7 mouse cellular contexts compared by ENCODE assay signal in the genomic region with DNA sequence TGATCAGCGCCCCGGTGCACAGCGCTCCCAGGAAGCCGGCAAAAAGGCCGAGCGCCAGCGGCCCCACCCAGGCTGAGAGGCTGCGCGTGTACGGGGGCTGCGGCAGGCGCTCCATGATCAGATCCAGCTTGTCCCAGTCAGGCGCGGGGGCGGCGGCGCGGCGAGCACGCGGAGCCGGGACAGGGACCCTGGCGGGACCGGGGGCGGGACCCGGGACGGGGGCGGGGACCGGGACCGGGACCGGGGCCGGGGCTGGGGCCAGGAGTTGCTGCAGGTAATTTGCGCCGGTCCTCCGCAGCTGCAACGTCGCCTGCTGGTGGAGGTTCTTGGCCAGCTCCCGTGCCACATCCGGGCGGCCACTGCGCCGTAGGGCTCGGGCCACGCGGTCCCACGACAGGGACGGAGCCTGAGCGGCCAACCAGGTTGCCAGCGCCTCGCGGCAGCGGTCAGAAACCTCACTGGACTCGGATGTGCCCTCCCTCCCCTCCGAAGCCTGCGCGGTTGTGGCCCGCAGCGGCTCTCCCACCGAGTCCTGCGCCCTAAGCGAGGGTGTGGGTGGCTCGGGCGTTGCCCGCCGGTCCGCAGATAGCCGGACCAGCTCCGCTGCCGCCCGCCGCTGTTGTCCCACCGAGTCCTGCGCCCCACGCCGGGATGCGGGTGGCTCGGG. TPM values are rescaled to one million over a fixed set of nuclear protein-coding genes. Genes with fewer than 3 reads are reported as not detected.
DNase-seq lines count a peak whose midpoint lies in the region; ATAC-seq and TF ChIP-seq lines count a peak whose summit lies in the region.

No protein-coding gene starts in this region.

- no peak for ATAC-seq in G1E (ENCODE audit: extremely low read depth, insufficient number of reproducible peaks, low FRiP score, poor library complexity, severe bottlenecking)
- ATAC-seq in forebrain, embryonic 15.5 days (replicated peaks): peak; percentile 47; the same call in 1 of the 2 replicates
- ATAC-seq in hindbrain, embryonic 12.5 days (ENCODE audit: low FRiP score): 0 out of 2 replicates have a peak, but pooled peaks have one; percentile 30
- peak; percentile 18; the same call in 1 of the 2 replicates for ATAC-seq in limb, embryonic 15.5 days (ENCODE audit: insufficient number of reproducible peaks, low FRiP score, low TSS enrichment, low read depth)
- peak; percentile 63 for ATAC-seq in neural tube, embryonic 13.5 days (ENCODE audit: low read depth)
- ATAC-seq in inflammation-experienced regulatory T-cells, adult 6 months: no peak

- TF ChIP-seq POLR2A in ES-Bruce4 (IDR thresholded peaks at IDR 0.05; ENCODE audit: insufficient read depth, low read length): no peak

- peak overlapping the region; percentile 98 for H3K4me2 ChIP-seq in forebrain, embryonic 15.5 days (replicated peaks)
- H3K4me2 ChIP-seq in hindbrain, embryonic 12.5 days (replicated peaks): peak overlapping the region; percentile 99
- peak overlapping the region; percentile 99 for H3K4me2 ChIP-seq in limb, embryonic 15.5 days
- peak overlapping the region; percentile 98 for H3K4me2 ChIP-seq in neural tube, embryonic 13.5 days

- H3K9ac ChIP-seq in ES-Bruce4 (ENCODE audit: low read depth, poor library complexity, severe bottlenecking): peak overlapping the region; percentile 59
- H3K9ac ChIP-seq in forebrain, embryonic 15.5 days (replicated peaks): peak overlapping the region; percentile 51
- H3K9ac ChIP-seq in hindbrain, embryonic 12.5 days: peak overlapping the region; percentile 71
- peak overlapping the region; percentile 37; the same call in 1 of the 2 replicates for H3K9ac ChIP-seq in limb, embryonic 15.5 days
- H3K9ac ChIP-seq in neural tube, embryonic 13.5 days: peak overlapping the region; percentile 77

- TF ChIP-seq EP300 in ES-Bruce4 (IDR thresholded peaks at IDR 0.05; ENCODE audit: insufficient read depth, low read depth, low read length): no peak

- no peak overlapping the region for H3K27ac ChIP-seq in ES-Bruce4 (ENCODE audit: insufficient read depth, low read length)
- no peak overlapping the region for H3K27ac ChIP-seq in forebrain, embryonic 15.5 days (replicated peaks)
- no peak overlapping the region for H3K27ac ChIP-seq in hindbrain, embryonic 12.5 days
- H3K27ac ChIP-seq in limb, embryonic 15.5 days: no peak overlapping the region
- H3K27ac ChIP-seq in neural tube, embryonic 13.5 days (replicated peaks): no peak overlapping the region

- 1% methylated on average over 75 of the region's 77 CpGs for WGBS in forebrain, embryonic 15.5 days
- under 1% methylated on average over 74 of the region's 77 CpGs for WGBS in hindbrain, embryonic 12.5 days
- under 1% methylated on average over 76 of the region's 77 CpGs for WGBS in limb, embryonic 15.5 days
- WGBS in neural tube, embryonic 13.5 days: under 1% methylated on average over 64 of the region's 77 CpGs

- no peak for TF ChIP-seq CTCF in ES-Bruce4 (IDR thresholded peaks at IDR 0.05; ENCODE audit: low read depth, low read length)
- TF ChIP-seq CTCF in G1E (IDR thresholded peaks at IDR 0.05; ENCODE audit: low read depth, low read length): no peak

- H3K4me3 ChIP-seq in ES-Bruce4 (ENCODE audit: low read depth, low read length) (peak overlapping the region; percentile 70), G1E (ENCODE audit: low read depth, low read length) (peak overlapping the region; percentile 27; the same call in 1 of the 2 replicates)
- H3K4me3 ChIP-seq in forebrain, embryonic 15.5 days: peak overlapping the region; percentile 50
- peak overlapping the region; percentile 52 for H3K4me3 ChIP-seq in hindbrain, embryonic 12.5 days
- peak overlapping the region; percentile 51 for H3K4me3 ChIP-seq in limb, embryonic 15.5 days
- H3K4me3 ChIP-seq in neural tube, embryonic 13.5 days: peak overlapping the region; percentile 46

- H3K27me3 ChIP-seq in ES-Bruce4 (ENCODE audit: control insufficient read depth, insufficient read depth, low read length, poor library complexity, severe bottlenecking): peaks cover 18% of the 10 kb centered on the region
- no peaks in the 10 kb centered on the region for H3K27me3 ChIP-seq in G1E (ENCODE audit: insufficient read depth, low read length)
- peaks cover 58% of the 10 kb centered on the region for H3K27me3 ChIP-seq in forebrain, embryonic 15.5 days
- peaks cover 65% of the 10 kb centered on the region for H3K27me3 ChIP-seq in hindbrain, embryonic 12.5 days
- peaks cover 83% of the 10 kb centered on the region for H3K27me3 ChIP-seq in limb, embryonic 15.5 days
- H3K27me3 ChIP-seq in neural tube, embryonic 13.5 days: peaks cover 93% of the 10 kb centered on the region

- no peaks in the 10 kb centered on the region for H3K9me3 ChIP-seq in ES-Bruce4 (replicated peaks; ENCODE audit: control insufficient read depth, insufficient read depth, low read length, poor library complexity, severe bottlenecking)
- peaks cover 82% of the 10 kb centered on the region for H3K9me3 ChIP-seq in G1E (replicated peaks)
- H3K9me3 ChIP-seq in forebrain, embryonic 15.5 days: no peaks in the 10 kb centered on the region
- H3K9me3 ChIP-seq in hindbrain, embryonic 12.5 days (replicated peaks): no peaks in the 10 kb centered on the region
- H3K9me3 ChIP-seq in limb, embryonic 15.5 days: no peaks in the 10 kb centered on the region
- no peaks in the 10 kb centered on the region for H3K9me3 ChIP-seq in neural tube, embryonic 13.5 days

- no peak for DNase-seq in G1E (ENCODE audit: low spot score)

- H3K4me1 ChIP-seq in ES-Bruce4 (ENCODE audit: control insufficient read depth, insufficient read depth, low read length) (no peaks in the 10 kb centered on the region), G1E (ENCODE audit: insufficient read depth, low read depth, low read length) (no peaks in the 10 kb centered on the region)
- peaks cover 15% of the 10 kb centered on the region for H3K4me1 ChIP-seq in forebrain, embryonic 15.5 days
- peaks cover 26% of the 10 kb centered on the region for H3K4me1 ChIP-seq in hindbrain, embryonic 12.5 days
- H3K4me1 ChIP-seq in limb, embryonic 15.5 days: peaks cover 18% of the 10 kb centered on the region
- peaks cover 23% of the 10 kb centered on the region for H3K4me1 ChIP-seq in neural tube, embryonic 13.5 days (replicated peaks)

- no peaks in the 10 kb centered on the region for H3K36me3 ChIP-seq in ES-Bruce4 (ENCODE audit: control insufficient read depth, insufficient read depth, low read length, poor library complexity, severe bottlenecking)
- no peaks in the 10 kb centered on the region for H3K36me3 ChIP-seq in G1E (replicated peaks)
- no peaks in the 10 kb centered on the region for H3K36me3 ChIP-seq in forebrain, embryonic 15.5 days
- H3K36me3 ChIP-seq in hindbrain, embryonic 12.5 days: peaks cover 2% of the 10 kb centered on the region; the same call in 1 of the 2 replicates
- H3K36me3 ChIP-seq in limb, embryonic 15.5 days: no peaks in the 10 kb centered on the region
- no peaks in the 10 kb centered on the region for H3K36me3 ChIP-seq in neural tube, embryonic 13.5 days

RNA-seq across cellular contexts. Expression of a gene that starts 0.5 kb away (rescaled TPM):
- not detected in 2 replicates for polyA plus RNA-seq in ES-Bruce4 (2011; ENCODE audit: insufficient read depth, insufficient read length, low read depth, missing spikeins)
- not detected in 2 replicates for total RNA-seq in G1E (2014; fragmentation: Nextera tagmentation)
- not detected in 2 replicates for total RNA-seq in G1E (2017)
- polyA plus RNA-seq in G1E (2012): not detected in 2 replicates
- polyA plus RNA-seq in forebrain, embryonic 15.5 days (2015; fragmentation: Nextera tagmentation; extraction: Ambion mirVana): not detected in 2 replicates
- not detected in 2 replicates for polyA plus RNA-seq in hindbrain, embryonic 12.5 days (2016; fragmentation: Nextera tagmentation; extraction: Ambion mirVana)
- not detected in 2 replicates for polyA plus RNA-seq in limb, embryonic 15.5 days (2015; fragmentation: Nextera tagmentation; extraction: Ambion mirVana)
- polyA plus RNA-seq in neural tube, embryonic 13.5 days (2015; fragmentation: Nextera tagmentation; extraction: Ambion mirVana): not detected in 2 replicates
- not detected for polyA plus RNA-seq in inflammation-experienced regulatory T-cells, adult 6 months (2017; shearing (Covaris generic))

RNA-seq across cellular contexts. Expression of a gene that starts 31.7 kb away (rescaled TPM):
- polyA plus RNA-seq in ES-Bruce4 (2011; ENCODE audit: insufficient read depth, insufficient read length, low read depth, missing spikeins) (25.6 and 27.4 TPM in 2 replicates), G1E (2012) (not detected in 2 replicates)
- total RNA-seq in G1E (2014; fragmentation: Nextera tagmentation) (not detected in 2 replicates), G1E (2017) (0.05 and 0.06 TPM in 2 replicates)
- polyA plus RNA-seq in forebrain, embryonic 15.5 days (2015; fragmentation: Nextera tagmentation; extraction: Ambion mirVana): not detected in 2 replicates
- polyA plus RNA-seq in hindbrain, embryonic 12.5 days (2016; fragmentation: Nextera tagmentation; extraction: Ambion mirVana): 0.41 and 0.44 TPM in 2 replicates
- 0.09 and 0.12 TPM in 2 replicates for polyA plus RNA-seq in limb, embryonic 15.5 days (2015; fragmentation: Nextera tagmentation; extraction: Ambion mirVana)
- polyA plus RNA-seq in neural tube, embryonic 13.5 days (2015; fragmentation: Nextera tagmentation; extraction: Ambion mirVana): 0.17 and 0.18 TPM in 2 replicates
- not detected for polyA plus RNA-seq in inflammation-experienced regulatory T-cells, adult 6 months (2017; shearing (Covaris generic))

Comparison
In these comparisons a context has a peak if more than half of its experiments do, and no peak if none do; other contexts are left out.
1. ATAC-seq: peak in forebrain, embryonic 15.5 days (single experiment), hindbrain, embryonic 12.5 days (single experiment), limb, embryonic 15.5 days (single experiment) and neural tube, embryonic 13.5 days (single experiment); none in G1E (single experiment) and inflammation-experienced regulatory T-cells, adult 6 months (single experiment).
2. RNA of a gene that starts 31.7 kb away (polyA plus RNA-seq): 25.6 to 27.4 TPM in ES-Bruce4; 0.41 to 0.44 TPM in hindbrain, embryonic 12.5 days, 0.17 to 0.18 TPM in neural tube, embryonic 13.5 days, 0.09 to 0.12 TPM in limb, embryonic 15.5 days, not detected in forebrain, embryonic 15.5 days, not detected in G1E and not detected in inflammation-experienced regulatory T-cells, adult 6 months; every median in the first group is over 10 times any median in the second.
3. Peak in every context shown above with its lines, with median percentiles within 50 percentile points of each other: H3K4me3 ChIP-seq, H3K9ac ChIP-seq and H3K4me2 ChIP-seq.